Mouse (Mus musculus): ENCODE results near the gene Cfap58. TPM values are rescaled to one million over a fixed set of nuclear protein-coding genes. Genes with fewer than 3 reads are reported as not detected.
A peak's percentile ranks its signal among the peaks of the same experiment; 100 is the strongest.

Cfap58 gene
- polyA plus RNA-seq (2012; rRNA removed), result 0.03 and 0.04 TPM in 2 replicates

- WGBS, result 12% methylated on average over 41 of the region's 41 CpGs
- no peak within 1 kb of the TSS for H3K4me3 ChIP-seq (ENCODE audit: control insufficient read depth, insufficient read depth, low read length)
- peak; percentile 86 for DNase-seq
- peaks cover 7% of the 10 kb centered on the region for H3K4me1 ChIP-seq (replicated peaks; ENCODE audit: control insufficient read depth, insufficient read depth, low read length)
- 0 out of 2 replicates have a peak, but pooled peaks cover 3% of the 10 kb centered on the region for H3K27me3 ChIP-seq (ENCODE audit: control insufficient read depth, insufficient read depth, low read length)
- 0 out of 2 replicates have a peak, but pooled peaks have one; percentile 25 for TF ChIP-seq POLR2A (IDR thresholded peaks at IDR 0.05; ENCODE audit: control insufficient read depth, extremely low read depth, insufficient read depth, low read length, poor library complexity)
- peak; percentile 54; the same call in 1 of the 2 replicates for TF ChIP-seq CTCF (IDR thresholded peaks at IDR 0.05; ENCODE audit: borderline replicate concordance, control insufficient read depth, extremely low read depth, insufficient read depth, low read length, poor library complexity)
- H3K36me3 ChIP-seq (ENCODE audit: control insufficient read depth, insufficient read depth, low read length), result no peaks in the 10 kb centered on the region
- no peak within 1 kb of the TSS for H3K27ac ChIP-seq (ENCODE audit: control insufficient read depth, insufficient read depth, low read length)
Observed at GRCm38 (mm10) chr19:47937443-47938406, at the start of gene Cfap58. Cfap58 (plus strand) TSS chr19:47937675.

GRCm38 (mm10) chr19:47888037-47888436 lies 49.4 kb upstream of the Cfap58 start:
- H3K27ac ChIP-seq (ENCODE audit: control insufficient read depth, insufficient read depth, low read length), result peak overlapping the region; percentile 89
- peak; percentile 17 for DNase-seq
- 48% methylated on average over 8 of the region's 8 CpGs for WGBS

GRCm38 (mm10) chr19:47890489-47891130 lies 46.9 kb upstream of the Cfap58 start:
- DNase-seq, result no peak
- Histone ChIP-seq H3K36me3 (ENCODE audit: control insufficient read depth, insufficient read depth, low read length) (peaks cover 12% of the 10 kb centered on the region), H3K4me3 (ENCODE audit: control insufficient read depth, insufficient read depth, low read length) (no peak overlapping the region), H3K4me1 (replicated peaks; ENCODE audit: control insufficient read depth, insufficient read depth, low read length) (peaks cover 36% of the 10 kb centered on the region), H3K27me3 (ENCODE audit: control insufficient read depth, insufficient read depth, low read length) (no peaks in the 10 kb centered on the region), H3K27ac (ENCODE audit: control insufficient read depth, insufficient read depth, low read length) (peak overlapping the region; percentile 15; the same call in 1 of the 2 replicates)
- no peak for TF ChIP-seq CTCF (IDR thresholded peaks at IDR 0.05; ENCODE audit: borderline replicate concordance, control insufficient read depth, extremely low read depth, insufficient read depth, low read length, poor library complexity)
- no peak for TF ChIP-seq POLR2A (IDR thresholded peaks at IDR 0.05; ENCODE audit: control insufficient read depth, extremely low read depth, insufficient read depth, low read length, poor library complexity)
- WGBS, result 14% methylated on average over 10 of the region's 10 CpGs

More at GRCm38 (mm10) chr19:47888037-47888436, 49.4 kb upstream of the Cfap58 start:
- Histone ChIP-seq H3K36me3 (ENCODE audit: control insufficient read depth, insufficient read depth, low read length) (no peaks in the 10 kb centered on the region), H3K4me1 (replicated peaks; ENCODE audit: control insufficient read depth, insufficient read depth, low read length) (peaks cover 40% of the 10 kb centered on the region), H3K27me3 (ENCODE audit: control insufficient read depth, insufficient read depth, low read length) (no peaks in the 10 kb centered on the region), H3K4me3 (ENCODE audit: control insufficient read depth, insufficient read depth, low read length) (no peak overlapping the region)
- no peak for TF ChIP-seq POLR2A (IDR thresholded peaks at IDR 0.05; ENCODE audit: control insufficient read depth, extremely low read depth, insufficient read depth, low read length, poor library complexity)
- no peak for TF ChIP-seq CTCF (IDR thresholded peaks at IDR 0.05; ENCODE audit: borderline replicate concordance, control insufficient read depth, extremely low read depth, insufficient read depth, low read length, poor library complexity)

DNA sequence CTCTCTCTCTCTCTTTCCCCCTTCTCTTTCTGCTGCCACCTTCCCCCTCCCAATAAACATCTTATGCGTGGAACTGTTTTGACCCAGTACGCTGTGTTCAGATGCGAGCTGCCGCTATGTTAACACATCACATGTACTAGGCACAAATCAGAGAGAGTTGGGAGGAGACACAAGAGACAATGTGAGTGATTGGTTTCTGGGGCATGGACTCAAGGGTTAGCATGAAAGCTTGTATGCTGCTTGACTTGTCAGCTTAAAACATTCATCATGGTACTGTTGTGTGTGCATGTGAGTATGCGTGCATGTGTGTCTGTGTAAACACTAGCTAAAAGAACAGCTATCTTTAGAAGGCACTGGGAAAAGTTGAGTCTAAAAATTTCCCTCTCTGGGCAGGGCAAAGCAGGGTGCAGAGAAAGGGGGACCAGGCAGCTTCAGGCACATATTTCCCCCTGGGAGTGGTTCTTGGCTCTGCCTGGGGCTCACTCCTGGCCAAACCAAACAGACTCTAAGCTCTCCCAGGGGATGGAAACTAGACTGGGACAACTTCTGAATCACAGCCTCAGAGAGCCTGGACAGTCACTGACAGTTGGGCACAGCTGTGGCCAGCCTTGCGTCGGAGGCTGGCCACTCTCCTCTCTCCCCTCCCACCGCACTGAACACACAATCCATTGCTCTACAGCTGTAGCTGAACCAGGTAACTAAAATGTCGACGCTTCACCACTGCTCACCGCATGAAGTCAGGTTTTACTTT lies 45.7 kb upstream of the Cfap58 start:
- DNase-seq, result no peak
- 90% methylated on average over 11 of the region's 11 CpGs for WGBS
- TF ChIP-seq CTCF (IDR thresholded peaks at IDR 0.05; ENCODE audit: borderline replicate concordance, control insufficient read depth, extremely low read depth, insufficient read depth, low read length, poor library complexity), result no peak
- TF ChIP-seq POLR2A (IDR thresholded peaks at IDR 0.05; ENCODE audit: control insufficient read depth, extremely low read depth, insufficient read depth, low read length, poor library complexity), result no peak
- Histone ChIP-seq H3K27me3 (ENCODE audit: control insufficient read depth, insufficient read depth, low read length) (no peaks in the 10 kb centered on the region), H3K27ac (ENCODE audit: control insufficient read depth, insufficient read depth, low read length) (no peak overlapping the region), H3K4me1 (replicated peaks; ENCODE audit: control insufficient read depth, insufficient read depth, low read length) (peaks cover 33% of the 10 kb centered on the region), H3K36me3 (ENCODE audit: control insufficient read depth, insufficient read depth, low read length) (peaks cover 23% of the 10 kb centered on the region), H3K4me3 (ENCODE audit: control insufficient read depth, insufficient read depth, low read length) (no peak overlapping the region)

DNA sequence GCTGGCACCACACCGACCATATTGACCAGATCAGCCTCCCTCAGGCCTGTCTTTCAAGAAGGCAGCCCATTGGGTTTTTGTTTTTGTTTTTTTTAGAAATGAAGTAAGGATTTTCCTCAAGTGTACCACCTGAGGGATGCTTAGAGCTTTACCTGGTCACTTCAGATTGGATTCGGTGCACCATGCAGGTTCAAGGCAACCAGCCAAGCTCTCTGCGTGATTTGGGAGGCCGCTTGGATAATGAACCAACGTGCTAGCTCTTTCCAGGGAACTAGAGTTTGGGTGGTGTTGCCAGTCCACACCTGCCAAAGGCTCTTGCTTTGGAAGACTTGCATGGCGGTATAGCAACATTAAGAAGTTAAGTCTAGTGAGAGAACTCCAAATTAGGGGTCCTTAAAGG lies 44.4 kb upstream of the Cfap58 start:
- TF ChIP-seq CTCF (IDR thresholded peaks at IDR 0.05; ENCODE audit: borderline replicate concordance, control insufficient read depth, extremely low read depth, insufficient read depth, low read length, poor library complexity) (no peak), POLR2A (IDR thresholded peaks at IDR 0.05; ENCODE audit: control insufficient read depth, extremely low read depth, insufficient read depth, low read length, poor library complexity) (no peak)
- Histone ChIP-seq H3K27me3 (ENCODE audit: control insufficient read depth, insufficient read depth, low read length) (no peaks in the 10 kb centered on the region), H3K27ac (ENCODE audit: control insufficient read depth, insufficient read depth, low read length) (no peak overlapping the region), H3K36me3 (ENCODE audit: control insufficient read depth, insufficient read depth, low read length) (peaks cover 33% of the 10 kb centered on the region), H3K4me3 (ENCODE audit: control insufficient read depth, insufficient read depth, low read length) (no peak overlapping the region), H3K4me1 (replicated peaks; ENCODE audit: control insufficient read depth, insufficient read depth, low read length) (peaks cover 20% of the 10 kb centered on the region)
- DNase-seq, result no peak
- WGBS, result 96% methylated on average over 6 of the region's 6 CpGs

All from thymus, adult 2 months (tissue).